Mouse (Mus musculus) ovary, postnatal 14 days (tissue): ENCODE measurements around the gene Cfap100.

Source experiments
- DNase-seq: peaks from one replicate; pipeline ENCODE4 v3.0.0; 2022; ENCODE audit warnings: low spot score

Cfap100 gene

DNA sequence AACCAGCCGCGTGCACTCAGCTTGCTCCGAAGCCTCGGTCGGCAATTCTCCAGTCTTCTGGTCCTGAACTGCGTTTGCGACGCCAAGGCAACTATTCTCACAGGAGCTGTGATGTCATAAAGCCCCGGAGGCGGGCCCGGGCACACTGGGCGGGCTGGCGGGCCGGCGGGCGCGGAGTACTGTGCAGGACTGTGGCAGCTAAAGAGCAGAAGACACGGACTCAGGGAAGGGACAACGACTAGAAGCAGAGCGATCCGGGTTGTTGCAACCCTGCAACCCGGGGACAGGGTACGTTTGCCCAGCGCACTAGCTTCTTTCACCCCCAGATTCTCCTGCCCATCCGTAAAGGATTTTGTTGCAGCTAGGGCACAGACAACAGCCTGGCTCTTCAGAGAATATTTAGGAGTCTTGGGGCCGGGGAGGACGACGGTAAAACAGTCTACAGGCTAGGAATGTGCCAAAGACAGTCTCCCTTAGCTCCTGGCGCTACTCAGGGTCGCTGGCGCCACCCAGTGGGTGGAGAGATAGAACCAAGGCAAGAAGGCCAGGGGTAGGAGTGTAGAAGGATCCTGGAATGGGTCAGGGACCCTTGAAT, at the start of gene Cfap100:
TSS of gene Cfap100 (minus strand) at position 418 of the 595 bp plus-strand sequence.
- DNase-seq = peak; percentile 52

DNA sequence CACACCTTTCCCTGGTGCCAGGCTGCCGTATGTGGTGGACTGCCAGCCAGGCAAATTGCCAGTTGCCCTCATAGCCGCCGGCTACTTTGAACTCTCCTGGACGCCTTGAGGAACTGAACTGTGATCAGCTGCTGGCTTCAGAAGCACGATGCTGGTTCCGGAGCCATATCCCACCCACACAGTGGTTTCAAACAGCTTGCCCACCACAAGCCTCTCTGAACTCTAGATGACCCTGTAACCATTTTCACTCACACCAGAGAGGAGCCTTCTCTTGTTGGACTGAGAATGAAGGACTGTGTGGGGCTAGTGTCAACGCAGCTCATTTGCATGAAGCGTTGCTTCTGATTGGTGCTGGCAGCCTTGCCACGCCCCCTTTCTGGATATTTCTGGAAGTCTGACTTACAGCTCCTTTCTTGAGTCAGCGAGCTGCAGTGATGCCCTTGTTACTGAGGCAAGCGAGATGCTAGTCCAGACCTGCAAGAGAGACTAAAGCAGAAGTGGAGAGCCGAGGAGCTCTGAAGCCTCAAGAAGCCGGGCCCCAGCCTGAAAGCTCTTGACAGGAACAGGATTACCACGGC, 48.4 kb upstream of the Cfap100 start:
- DNase-seq = no peak

GRCm38 (mm10) chr6:90475854-90476212, 47.2 kb upstream of the Cfap100 start:
- DNase-seq = no peak

DNA sequence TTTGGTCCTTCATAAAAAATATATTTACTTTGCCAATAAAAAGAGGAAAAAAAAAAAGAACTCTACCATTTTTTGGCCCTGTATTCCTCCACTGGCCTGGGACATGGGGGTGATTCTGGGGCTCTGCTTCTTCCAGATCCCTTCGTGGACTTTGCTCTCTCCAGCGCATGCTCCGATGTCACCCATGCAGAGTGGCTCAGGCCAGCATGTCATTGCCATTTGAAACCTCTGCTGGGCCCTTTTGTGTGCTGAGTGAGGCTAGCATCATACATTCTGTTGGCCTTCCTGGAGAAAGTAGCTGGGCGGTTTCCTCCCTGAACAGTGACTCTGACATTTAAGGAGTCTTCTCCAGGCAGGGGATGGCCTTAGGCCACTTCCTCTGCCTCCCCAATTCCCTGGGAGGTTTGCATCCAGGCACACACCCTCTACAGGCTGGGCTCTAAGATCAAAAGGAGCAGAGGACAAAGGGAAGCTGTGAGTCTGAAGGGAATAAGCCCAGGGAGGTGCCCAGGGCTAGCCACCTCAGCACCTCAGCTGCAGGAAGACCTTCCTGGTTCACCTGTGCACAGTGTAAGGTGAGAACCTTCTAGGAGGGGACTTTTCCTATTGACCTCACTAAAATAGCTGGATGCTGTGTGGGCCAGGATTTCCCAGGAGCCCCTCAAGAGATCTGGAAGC, 46.7 kb upstream of the Cfap100 start:
- DNase-seq = no peak

DNA sequence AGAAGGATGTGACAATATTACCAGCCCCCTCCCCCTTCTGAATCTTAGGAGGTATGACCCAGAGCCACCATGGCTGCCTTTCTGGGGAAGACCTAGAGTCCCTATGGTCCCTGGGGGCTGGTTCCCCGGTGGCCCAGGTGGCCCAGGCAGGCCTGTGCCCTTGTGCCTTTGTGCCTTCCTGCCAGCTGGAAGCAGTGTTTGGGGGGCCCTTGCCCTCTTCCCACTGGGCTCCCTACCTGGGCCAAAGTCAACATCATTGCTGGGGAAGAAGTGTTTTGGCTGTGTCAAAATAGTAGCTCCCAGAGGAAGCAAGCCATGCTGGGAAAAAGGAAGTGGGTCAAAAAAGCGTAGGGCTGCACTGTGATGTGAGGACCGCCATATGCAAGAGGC, 45.8 kb upstream of the Cfap100 start:
- DNase-seq = no peak

DNA sequence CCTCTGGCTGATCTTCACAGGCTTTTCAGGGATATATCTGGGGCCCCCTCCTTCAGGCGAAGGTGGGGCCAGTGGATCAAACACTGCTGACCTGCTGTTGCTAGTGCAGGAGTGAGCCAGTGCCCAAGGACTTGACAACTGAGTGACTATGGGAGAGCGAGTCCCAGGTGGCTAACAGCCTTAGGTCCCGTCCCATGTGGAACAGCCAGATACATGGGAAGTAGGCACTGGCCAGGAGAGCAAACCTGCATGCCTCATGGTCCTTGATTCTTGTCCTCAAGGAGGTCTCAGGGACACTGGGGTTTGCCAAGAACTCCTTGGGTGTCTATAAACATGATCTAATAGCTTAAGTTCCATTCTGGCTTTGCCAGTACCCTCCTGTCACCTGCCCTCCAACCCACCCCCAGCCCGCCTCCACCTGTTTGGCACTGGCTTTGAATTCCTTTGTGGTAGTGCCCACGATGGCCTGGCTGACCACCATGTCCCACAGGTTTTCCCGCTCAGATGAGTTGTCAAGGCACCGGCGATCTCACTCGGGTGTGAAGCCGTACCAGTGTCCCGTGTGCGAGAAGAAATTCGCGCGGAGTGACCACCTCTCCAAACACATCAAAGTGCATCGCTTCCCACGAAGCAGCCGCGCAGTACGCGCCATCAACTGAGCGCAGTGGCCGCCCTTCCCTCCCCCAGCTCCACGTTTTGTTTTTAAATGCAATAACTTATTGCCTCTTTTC, 45.2 kb upstream of the Cfap100 start:
- no peak for DNase-seq

- DNase-seq = no peak
Measured at GRCm38 (mm10) chr6:90472697-90473096, 44.1 kb upstream of the Cfap100 start.

GRCm38 (mm10) chr6:90472079-90472478, 43.5 kb upstream of the Cfap100 start:
- DNase-seq = no peak

DNA sequence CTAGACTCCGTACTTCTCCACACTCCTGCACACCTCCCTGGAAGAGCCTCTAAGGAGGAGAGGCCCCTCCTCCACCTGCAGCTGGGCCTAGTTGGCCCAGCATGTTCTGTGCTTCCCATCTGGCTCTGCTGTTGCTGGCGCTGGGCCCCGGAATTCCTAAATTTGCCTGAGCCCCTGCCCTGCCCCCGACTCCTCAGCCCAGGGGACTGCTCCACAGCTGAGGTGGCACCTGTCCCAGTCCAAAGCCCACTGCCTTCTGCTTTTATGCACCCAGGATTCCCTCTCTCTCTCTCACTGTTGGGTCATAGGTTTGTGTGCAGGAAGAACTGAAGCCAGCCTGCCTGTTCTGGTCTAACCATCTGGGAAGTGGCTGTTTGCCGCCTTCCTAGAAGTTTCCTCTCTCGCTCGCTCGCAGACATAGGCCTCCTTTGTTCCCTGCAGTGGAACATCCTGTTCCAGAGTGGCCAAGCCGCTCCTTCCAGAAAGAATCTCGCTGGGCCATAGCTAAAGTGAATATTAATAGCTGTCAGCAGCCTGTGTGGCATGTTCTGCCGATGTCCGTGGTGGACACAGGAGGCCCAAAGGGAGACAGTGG, 42.4 kb upstream of the Cfap100 start:
- DNase-seq = no peak

DNA sequence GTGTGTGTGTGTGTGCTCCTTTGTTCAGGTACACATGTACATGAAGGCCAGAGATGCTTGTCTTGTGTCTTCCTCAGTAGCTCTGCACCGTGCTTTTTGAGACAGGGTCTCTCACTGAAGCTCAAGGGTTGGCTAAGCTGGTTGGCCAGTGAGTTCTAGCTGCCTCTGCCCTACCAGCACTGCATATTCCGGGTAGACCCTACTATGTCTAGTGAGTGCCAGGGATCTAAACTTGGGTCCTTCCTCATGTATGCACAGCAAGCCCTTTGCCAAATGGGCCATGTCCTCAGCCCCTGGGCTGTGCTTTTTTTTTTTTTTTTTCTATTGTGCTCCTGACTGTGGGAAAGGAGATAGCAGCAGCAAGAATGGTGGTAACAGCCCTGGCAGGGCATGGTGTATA, 41.7 kb upstream of the Cfap100 start:
- DNase-seq = no peak

- DNase-seq = no peak
Measured at GRCm38 (mm10) chr6:90469041-90469440, 40.4 kb upstream of the Cfap100 start.

DNA sequence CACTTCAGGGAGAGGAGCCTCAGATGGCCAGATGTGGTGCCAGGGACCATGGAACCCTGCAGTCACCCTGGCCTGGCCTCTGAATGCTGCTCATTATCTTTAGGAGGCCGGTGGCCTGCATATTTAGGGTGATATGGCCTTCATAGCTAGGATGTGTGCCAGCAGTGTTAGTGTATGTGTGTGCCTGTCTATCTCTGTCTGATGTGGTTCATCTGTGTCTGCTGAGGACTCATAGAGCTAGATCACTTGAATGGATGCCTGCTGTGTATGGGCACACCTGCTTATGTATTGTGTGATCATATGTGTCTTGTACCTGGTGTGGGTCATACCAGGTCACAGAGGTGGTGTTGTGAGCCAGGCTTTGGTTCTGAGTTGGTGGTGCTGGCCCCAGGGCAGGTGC, 39.6 kb upstream of the Cfap100 start:
- no peak for DNase-seq

- DNase-seq = no peak
Measured at GRCm38 (mm10) chr6:90466847-90467410, 38.3 kb upstream of the Cfap100 start.

DNA sequence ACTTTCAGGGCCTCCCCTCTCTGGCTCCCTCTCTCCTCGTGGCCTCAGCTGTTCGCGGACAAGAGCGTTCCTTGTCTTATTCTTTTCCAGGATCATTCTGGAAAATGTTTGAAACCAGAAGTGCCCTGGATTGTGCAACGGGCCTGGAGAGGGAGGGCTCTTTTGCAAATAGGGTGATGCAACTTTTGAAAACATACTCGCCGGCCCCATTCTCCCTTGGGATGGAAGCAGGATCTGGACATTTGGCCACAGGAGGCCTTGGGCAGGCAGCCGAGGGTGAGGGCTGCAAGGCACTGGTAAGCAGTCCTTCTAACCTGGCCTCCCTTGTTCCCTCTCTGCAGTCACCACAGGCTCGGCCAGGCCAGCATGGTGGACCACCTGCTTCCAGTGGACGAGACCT, 37.5 kb upstream of the Cfap100 start:
- DNase-seq = no peak

- no peak for DNase-seq
Measured at GRCm38 (mm10) chr6:90465028-90465640, 36.5 kb upstream of the Cfap100 start.

DNA sequence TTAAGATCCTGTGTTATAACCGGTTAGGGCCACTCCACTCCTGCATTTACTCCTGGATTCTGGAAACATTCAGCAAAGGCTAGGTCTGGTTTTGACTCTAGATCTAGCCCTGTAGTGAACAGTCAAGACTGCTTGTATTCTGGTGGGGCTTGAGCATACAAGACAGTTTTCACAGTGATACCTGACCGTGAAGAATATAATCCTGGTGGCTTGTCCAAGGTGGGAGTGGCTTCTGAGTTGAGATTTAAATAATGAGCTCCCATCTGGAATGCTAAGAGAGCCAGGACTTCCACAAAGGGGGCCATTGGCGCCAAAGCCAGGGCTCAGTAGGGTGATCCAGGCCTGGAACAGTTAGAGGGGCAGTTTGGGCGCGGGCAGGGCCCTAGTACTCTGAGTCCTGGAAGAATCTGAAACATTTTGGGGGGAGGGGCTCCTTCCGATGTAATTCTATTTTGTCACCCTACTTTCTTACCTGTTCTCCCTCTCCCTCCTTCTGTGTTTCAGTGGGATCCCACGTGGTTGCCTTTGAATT, 35.4 kb upstream of the Cfap100 start:
- DNase-seq = no peak

DNA sequence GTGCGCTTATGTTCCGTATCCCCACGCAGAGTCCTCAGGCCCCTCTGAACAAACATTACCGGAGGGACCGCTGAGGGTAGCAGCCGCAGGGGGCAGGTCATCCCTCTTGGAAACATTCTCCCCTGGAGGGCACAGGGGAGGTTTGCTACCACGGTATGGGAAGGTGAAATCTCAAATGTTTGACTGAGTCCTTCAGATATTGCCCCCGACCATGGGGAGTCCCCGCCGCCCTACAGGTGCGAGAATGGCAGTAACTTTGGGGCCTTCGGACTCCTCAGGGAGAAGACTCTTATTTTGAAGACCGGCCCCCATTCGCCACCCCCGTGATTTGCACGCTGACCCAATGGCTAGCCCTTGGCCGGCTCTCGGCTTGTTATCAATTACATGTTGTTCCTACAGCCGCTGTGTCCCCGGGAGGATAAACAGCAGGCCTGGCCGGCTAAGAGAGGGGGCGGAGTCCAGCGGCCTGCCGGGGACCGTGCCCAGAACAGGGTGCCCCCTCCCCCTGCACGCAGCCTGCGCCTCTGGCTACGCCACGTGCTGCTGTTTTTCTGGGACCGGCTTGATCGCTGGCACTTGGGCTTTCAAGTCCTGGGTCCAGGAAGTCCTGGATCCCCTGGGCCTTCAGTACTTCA, 34.7 kb upstream of the Cfap100 start:
- peak; percentile 78 for DNase-seq

DNA sequence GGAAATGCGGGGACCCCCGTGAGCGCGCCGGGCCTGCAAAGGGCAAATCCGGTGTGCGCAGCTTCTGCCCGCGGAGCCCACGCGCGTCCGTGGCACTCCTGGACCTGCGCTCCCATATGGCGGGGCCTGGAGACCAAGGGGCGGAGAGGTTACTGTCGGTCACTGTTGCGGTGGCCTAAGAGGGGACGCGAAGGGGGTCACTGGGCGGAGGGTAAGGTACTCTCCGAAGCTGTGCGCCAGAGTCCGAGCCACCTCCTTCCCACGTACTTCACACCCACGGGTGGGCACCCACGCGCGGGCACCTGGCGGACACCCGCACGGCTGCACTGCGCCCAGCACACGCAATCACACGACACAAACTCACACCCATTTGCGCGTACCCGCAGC, 34.2 kb upstream of the Cfap100 start:
- no peak for DNase-seq

- peak; percentile 58 for DNase-seq
Measured at GRCm38 (mm10) chr6:90462181-90462706, 33.6 kb upstream of the Cfap100 start, which contains the start of gene Klf15. Klf15 (plus strand) TSS chr6:90462576.

DNA sequence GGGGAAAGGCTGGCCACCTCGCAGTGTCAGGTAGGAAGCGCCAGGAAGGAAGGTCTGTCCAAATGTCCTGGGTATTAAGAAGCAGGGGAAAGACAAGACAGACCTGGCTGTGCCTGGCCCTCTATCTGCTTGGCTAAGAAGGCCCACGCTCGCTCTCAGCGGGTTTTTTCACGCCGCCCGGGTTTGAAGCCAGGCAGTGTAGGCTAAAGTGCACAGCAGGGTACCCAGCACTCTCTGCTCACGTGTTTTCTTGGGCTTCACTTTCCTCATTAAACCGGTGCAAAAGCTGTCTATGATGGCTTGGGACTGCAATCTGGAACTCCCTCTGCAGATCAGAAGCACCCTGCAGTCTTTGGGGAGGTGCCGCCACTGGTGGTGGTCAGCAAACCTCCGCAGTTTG, 33.2 kb upstream of the Cfap100 start:
- no peak for DNase-seq

DNA sequence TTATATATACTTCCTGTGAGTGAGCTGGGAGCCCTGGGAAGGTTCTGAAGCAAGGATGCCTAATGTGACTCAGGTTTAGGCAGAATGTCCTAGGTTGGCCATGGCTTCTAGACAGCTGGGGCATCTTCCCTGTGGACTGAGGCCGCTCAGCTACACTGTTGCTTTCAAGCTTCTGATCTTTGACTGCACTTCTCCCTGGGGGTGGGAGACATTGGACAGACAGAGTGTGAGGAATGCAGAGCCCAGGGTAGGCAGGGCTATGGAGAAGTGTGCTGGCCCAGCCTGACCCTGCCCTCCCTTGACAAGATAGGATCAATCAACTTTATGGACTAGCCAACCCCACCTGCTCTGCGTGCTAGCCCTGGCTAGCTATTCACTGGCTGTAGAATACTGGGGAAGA, 32.6 kb upstream of the Cfap100 start:
- no peak for DNase-seq
